Mouse (Mus musculus) embryonic facial prominence, embryonic 14.5 days (tissue): ENCODE results near the gene Snap91. TPM values are rescaled to one million over a fixed set of nuclear protein-coding genes. Genes with fewer than 3 reads are reported as not detected.

Experiments
- ATAC-seq: fragments of 200-750 bp; cut with Nextera tagmentation; 2 replicates; pipeline ENCODE4 v1.8.0; 2017; ENCODE audit warnings: low read depth, moderate number of reproducible peaks, moderate TSS enrichment
- DNase-seq: peaks from one replicate; pipeline ENCODE4 v3.0.0-alpha.2; 2015; ENCODE audit warnings: low spot score
- H3K27ac ChIP-seq: fragments of 300-500 bp; sonication (generic); replicated peaks from 2 replicates; pipeline ENCODE4 v1.5.1; 2014; ENCODE audit warnings: low read depth, mild to moderate bottlenecking, low read length, moderate library complexity
- H3K27me3 ChIP-seq: fragments of 300-500 bp; sonication (generic); replicated peaks from 2 replicates; pipeline ENCODE4 v1.6.1; 2014; ENCODE audit warnings: low read length; ENCODE audit not compliant: control insufficient read depth, insufficient read depth
- H3K36me3 ChIP-seq: fragments of 300-500 bp; sonication (generic); 2 replicates; pipeline ENCODE4 v1.6.1; 2014; ENCODE audit warnings: low read length, mixed read lengths; ENCODE audit not compliant: control insufficient read depth, insufficient read depth
- H3K4me1 ChIP-seq: fragments of 300-500 bp; sonication (generic); 2 replicates; pipeline ENCODE4 v1.6.1; 2014; ENCODE audit warnings: antibody characterized with exemption, low read length; ENCODE audit not compliant: control insufficient read depth, insufficient read depth
- H3K4me2 ChIP-seq: fragments of 300-500 bp; sonication (generic); 2 replicates; pipeline ENCODE4 v1.6.1; 2014; ENCODE audit warnings: low read depth, mild to moderate bottlenecking, low read length, moderate library complexity, mixed read lengths
- H3K4me3 ChIP-seq: fragments of 300-500 bp; sonication (generic); 2 replicates; pipeline ENCODE4 v1.5.1; 2014; ENCODE audit warnings: low read depth, mild to moderate bottlenecking, low read length
- H3K9ac ChIP-seq: fragments of 300-500 bp; sonication (generic); 2 replicates; pipeline ENCODE4 v1.6.1; 2014; ENCODE audit warnings: low read depth, mild to moderate bottlenecking, low read length, moderate library complexity, mixed read lengths
- H3K9me3 ChIP-seq: fragments of 300-500 bp; sonication (generic); 2 replicates; pipeline ENCODE4 v1.6.1; 2016; ENCODE audit warnings: low read length; ENCODE audit not compliant: control insufficient read depth
- WGBS: fragments of 180-500 bp; shearing (Covaris S2); extraction: QIAGEN DNeasy Blood & Tissue Kit; methylation state at CpG from one replicate; pipeline ENCODE4 v1.1.7; 2014; 5-methylcytosine and 5-hydroxymethylcytosine counted together
- polyA plus RNA-seq: library from polyadenylated mRNA; unstranded; fragments of >200 nt; fragmentation: Nextera tagmentation; extraction: Ambion mirVana; gene quantifications from 2 replicates; pipeline ENCODE4 v1.2.1, GENCODE M21; 2014

Gene Snap91
- polyA plus RNA-seq, 1 experiment from 2014 or later = 9.5 TPM

DNA sequence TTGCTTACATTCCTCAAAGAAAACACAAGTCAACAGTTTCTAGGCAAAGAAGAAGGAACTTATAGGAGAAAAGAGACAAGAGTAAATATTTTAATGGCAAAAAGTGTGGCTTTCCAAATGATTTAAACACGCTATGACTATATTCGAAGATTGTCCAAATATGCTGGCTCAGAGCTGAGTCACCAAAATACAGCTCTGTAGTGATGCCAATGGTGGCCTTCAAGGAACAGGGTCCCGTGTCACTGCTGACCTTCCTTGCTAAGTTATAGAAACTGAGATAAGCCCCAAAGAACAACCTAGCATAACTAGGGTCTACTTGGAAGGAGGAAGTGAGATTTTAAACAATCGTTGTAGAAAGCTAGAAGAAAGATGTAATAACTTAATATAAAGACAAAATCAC lies 6.8 kb downstream of the Snap91 start:
- ATAC-seq (no peak), DNase-seq (no peak)
- WGBS = 88% methylated on average over 4 of the region's 4 CpGs
- no peak overlapping the region for H3K27ac ChIP-seq
- H3K4me2 ChIP-seq = no peak overlapping the region
- H3K36me3 ChIP-seq = no peaks in the 10 kb centered on the region
- H3K27me3 ChIP-seq = peaks cover 19% of the 10 kb centered on the region
- no peaks in the 10 kb centered on the region for H3K4me1 ChIP-seq
- no peak overlapping the region for H3K4me3 ChIP-seq
- H3K9ac ChIP-seq = no peak overlapping the region
- no peaks in the 10 kb centered on the region for H3K9me3 ChIP-seq

DNA sequence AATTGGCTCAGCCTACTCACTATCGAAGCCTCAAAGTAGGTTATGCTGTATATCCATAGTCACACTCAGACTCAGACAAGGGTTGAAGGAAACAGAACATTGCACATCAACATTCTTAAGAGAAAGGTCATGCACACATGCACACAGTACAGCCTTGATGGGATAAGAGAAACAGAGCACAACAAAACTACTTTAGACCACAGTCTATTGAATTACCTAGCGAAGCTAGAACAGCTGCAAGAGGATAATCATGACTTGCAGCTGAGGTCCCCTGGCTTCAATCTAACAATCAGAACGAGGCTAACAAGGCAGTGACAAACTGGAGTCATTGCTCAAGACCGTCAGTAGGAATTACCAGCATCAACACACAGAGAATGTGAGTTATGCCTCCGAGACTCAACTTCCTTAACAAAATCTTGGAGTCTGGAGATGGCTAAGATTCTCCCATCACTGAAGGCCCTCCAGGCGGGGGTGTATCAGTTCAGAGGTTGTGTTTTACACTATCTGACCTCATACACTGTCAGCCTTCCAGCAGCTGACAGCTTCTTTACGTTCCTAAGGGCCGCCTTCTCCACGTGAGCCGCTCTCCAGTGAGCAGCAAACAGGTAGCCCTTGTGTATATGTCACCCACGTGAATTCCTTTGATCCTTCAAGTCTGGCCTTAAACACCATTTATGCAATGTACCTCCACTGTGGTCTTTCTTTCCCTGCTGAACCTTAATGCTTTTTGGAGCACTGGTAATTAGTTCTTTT lies 10.7 kb downstream of the Snap91 start:
- 0 out of 2 replicates have a peak, but pooled peaks have one; percentile 53 for ATAC-seq
- 55% methylated on average over 11 of the region's 11 CpGs for WGBS

DNA sequence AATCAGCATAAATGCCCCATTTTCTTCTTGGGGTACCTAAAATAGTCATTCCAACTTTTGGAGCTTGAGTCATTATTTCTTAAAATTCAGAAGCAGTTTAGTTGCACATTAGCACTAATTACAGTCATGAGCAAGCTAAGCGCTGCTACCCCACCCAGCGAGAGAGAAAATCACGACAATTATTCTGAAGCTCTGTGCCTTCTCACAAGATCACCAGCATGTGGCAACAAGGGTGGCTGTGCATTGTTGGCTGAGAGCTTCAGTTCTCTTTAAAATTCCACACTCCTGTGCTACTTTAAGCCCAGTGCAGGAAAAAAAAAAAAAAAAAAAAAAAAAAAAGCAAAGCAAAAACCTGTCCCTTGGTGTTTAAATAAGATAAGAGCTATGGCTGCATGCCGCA lies 22.4 kb downstream of the Snap91 start:
- DNase-seq (no peak), ATAC-seq (no peak)
- Histone ChIP-seq H3K4me1 (no peaks in the 10 kb centered on the region), H3K9ac (no peak overlapping the region), H3K27ac (no peak overlapping the region), H3K36me3 (no peaks in the 10 kb centered on the region), H3K4me2 (no peak overlapping the region), H3K9me3 (no peaks in the 10 kb centered on the region), H3K4me3 (no peak overlapping the region), H3K27me3 (no peaks in the 10 kb centered on the region)
- 84% methylated on average over 4 of the region's 4 CpGs for WGBS

More for the DNA sequence above, 10.7 kb downstream of the Snap91 start:
- Histone ChIP-seq H3K4me1 (no peaks in the 10 kb centered on the region), H3K9me3 (no peaks in the 10 kb centered on the region), H3K9ac (no peak overlapping the region), H3K27ac (no peak overlapping the region), H3K27me3 (no peaks in the 10 kb centered on the region), H3K4me3 (no peak overlapping the region), H3K4me2 (no peak overlapping the region), H3K36me3 (no peaks in the 10 kb centered on the region)
- peak; percentile 4 for DNase-seq

DNA sequence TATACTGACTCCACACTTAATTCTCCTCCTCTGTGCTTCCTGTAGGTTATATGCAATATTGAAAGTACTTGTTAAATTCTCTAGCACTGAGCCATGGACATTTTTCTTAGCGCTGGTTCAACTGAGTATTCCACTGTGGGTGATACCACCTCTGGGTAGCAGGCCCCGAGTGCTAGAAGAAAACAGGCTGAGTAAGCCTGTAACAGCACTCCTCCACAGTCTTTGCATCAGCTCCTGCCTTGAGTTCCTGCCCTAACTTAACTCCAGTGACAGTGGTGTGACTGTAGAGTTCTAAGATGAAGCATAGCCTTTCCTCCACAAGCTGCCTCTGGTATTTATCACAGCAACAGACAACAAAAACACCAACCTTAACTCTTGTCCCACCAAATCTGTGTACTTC lies 22.8 kb downstream of the Snap91 start:
- Histone ChIP-seq H3K36me3 (no peaks in the 10 kb centered on the region), H3K4me2 (no peak overlapping the region), H3K27me3 (no peaks in the 10 kb centered on the region), H3K4me3 (no peak overlapping the region), H3K9ac (no peak overlapping the region), H3K9me3 (no peaks in the 10 kb centered on the region), H3K27ac (no peak overlapping the region), H3K4me1 (no peaks in the 10 kb centered on the region)
- no peak for DNase-seq
- 90% methylated on average over 2 of the region's 2 CpGs for WGBS
- ATAC-seq = no peak

DNA sequence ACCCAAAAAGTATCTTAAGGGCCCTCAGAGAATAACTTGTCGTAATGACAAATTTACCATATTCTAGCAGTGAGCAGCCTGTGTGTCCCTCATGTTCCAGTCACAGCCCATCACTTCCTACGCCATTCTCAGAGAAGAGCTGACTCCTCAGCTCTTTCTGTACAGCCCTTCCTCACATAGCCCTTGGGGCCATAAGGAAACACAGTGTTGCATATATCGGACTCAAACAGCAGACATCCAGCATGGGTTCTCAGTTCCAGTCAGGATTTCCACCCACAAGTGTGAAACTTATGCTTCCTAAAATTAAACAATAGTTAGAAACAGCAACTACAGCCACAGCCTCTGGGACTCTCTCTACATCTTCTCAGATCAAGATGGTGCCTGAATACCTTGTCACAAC lies 27.6 kb downstream of the Snap91 start:
- H3K4me2 ChIP-seq = no peak overlapping the region
- WGBS = 85% methylated on average over 3 of the region's 3 CpGs
- H3K9me3 ChIP-seq = no peaks in the 10 kb centered on the region
- H3K36me3 ChIP-seq = no peaks in the 10 kb centered on the region
- H3K27me3 ChIP-seq = no peaks in the 10 kb centered on the region
- DNase-seq (no peak), ATAC-seq (no peak)
- H3K9ac ChIP-seq = no peak overlapping the region
- no peaks in the 10 kb centered on the region for H3K4me1 ChIP-seq
- H3K4me3 ChIP-seq = no peak overlapping the region
- no peak overlapping the region for H3K27ac ChIP-seq

DNA sequence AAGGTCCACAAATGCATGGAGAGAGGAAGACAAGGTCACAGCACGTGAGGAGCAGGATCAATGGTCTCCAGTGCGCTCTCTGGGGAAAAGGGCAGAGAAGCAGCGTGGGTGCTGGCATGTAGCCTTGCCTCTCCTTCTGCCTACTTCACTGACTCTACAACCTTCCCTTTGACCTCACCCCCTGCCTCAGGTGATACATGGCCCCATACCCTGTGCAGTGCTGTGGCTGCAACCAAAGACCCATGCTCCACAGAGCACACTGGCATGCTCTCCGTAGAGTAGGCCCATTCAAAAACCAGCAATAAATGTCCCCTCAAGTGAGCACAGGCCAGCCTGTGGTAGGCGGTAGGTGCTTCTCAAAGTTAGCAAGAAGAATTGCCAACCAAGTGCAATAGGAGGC lies 28.8 kb downstream of the Snap91 start:
- Histone ChIP-seq H3K27me3 (no peaks in the 10 kb centered on the region), H3K9ac (no peak overlapping the region), H3K4me1 (no peaks in the 10 kb centered on the region), H3K9me3 (no peaks in the 10 kb centered on the region), H3K4me2 (no peak overlapping the region), H3K27ac (no peak overlapping the region), H3K36me3 (no peaks in the 10 kb centered on the region), H3K4me3 (no peak overlapping the region)
- 87% methylated on average over 3 of the region's 5 CpGs for WGBS
- ATAC-seq = no peak
- no peak for DNase-seq

DNA sequence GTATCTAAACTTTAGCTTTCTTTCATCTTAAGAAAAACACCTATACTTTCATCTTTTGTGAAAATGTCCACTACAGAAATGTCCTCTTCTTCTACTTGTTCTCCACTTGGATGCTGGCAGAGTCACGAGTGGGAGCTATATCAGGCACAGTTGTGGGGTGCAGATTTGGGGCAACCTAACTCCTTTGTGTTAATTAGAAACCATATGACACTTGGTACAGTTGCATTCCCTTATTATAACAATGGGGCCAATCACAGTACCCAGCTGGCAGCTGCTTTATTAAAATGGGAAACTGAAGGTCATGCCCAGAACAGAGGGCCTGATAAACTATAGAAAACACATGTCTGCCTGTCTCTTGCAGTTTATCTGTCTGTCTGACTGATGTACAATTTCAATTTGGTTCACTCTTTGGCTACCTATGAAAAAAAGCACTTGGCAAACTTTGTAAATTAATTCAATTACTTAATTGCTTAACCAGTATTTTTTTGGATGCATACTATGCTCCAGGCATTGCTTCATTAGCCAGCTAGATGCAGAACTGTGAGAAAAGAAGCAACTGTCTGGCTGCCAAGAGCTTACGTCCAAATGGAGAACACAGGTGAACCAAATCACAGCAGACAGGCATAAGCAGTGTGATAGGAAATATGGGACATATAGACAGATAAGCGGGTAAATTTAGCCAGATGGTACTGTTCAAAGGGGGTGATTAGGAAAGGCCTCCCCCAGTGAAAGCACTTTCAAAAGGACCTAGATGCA lies 29.8 kb downstream of the Snap91 start:
- Histone ChIP-seq H3K36me3 (no peaks in the 10 kb centered on the region), H3K27me3 (no peaks in the 10 kb centered on the region), H3K9ac (no peak overlapping the region), H3K9me3 (no peaks in the 10 kb centered on the region), H3K4me2 (no peak overlapping the region), H3K4me1 (no peaks in the 10 kb centered on the region), H3K27ac (no peak overlapping the region), H3K4me3 (no peak overlapping the region)
- WGBS = 64% methylated on average over 3 of the region's 3 CpGs
- DNase-seq = no peak
- ATAC-seq = no peak

DNA sequence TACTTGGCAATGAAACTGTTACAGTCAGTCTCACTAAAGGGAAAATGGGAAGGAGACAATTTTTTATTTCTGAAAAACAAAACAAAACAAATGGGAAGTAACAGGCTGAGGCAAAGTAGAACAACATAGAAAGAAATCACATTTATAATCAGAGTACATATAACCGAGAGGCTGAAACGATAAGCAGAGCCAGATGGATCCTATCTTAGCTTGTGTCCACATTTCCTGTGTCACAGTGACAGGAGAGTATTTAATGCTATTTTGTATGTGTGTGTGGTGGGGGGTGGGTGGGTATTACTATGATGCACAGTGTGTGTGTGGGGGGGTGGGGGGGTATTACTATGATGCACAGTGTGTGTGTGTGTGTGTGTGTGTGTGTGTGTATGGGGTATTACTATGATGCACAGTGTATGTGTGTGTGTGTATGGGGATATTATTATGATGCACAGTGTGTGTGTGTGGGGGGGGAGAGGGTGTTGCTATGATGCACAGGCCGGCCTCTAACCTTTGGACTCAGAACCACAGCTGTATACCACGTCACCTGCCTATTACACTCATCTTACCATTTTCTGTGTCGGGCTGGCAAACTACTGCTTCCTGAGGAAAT lies 36.6 kb downstream of the Snap91 start:
- no peak for ATAC-seq
- H3K4me2 ChIP-seq = no peak overlapping the region
- DNase-seq = no peak
- H3K9me3 ChIP-seq = no peaks in the 10 kb centered on the region
- no peaks in the 10 kb centered on the region for H3K27me3 ChIP-seq
- no peak overlapping the region for H3K4me3 ChIP-seq
- WGBS = 76% methylated on average over 5 of the region's 5 CpGs
- no peaks in the 10 kb centered on the region for H3K36me3 ChIP-seq
- no peaks in the 10 kb centered on the region for H3K4me1 ChIP-seq
- no peak overlapping the region for H3K9ac ChIP-seq
- H3K27ac ChIP-seq = no peak overlapping the region
